Mouse (Mus musculus) thymus, adult 2 months (tissue): ENCODE measurements at regions not wholly inside any gene's neighbourhood (a gene's known extent, or its start where the extent isn't known, plus 50 kb on each side); places are given as distances from the start of the nearest gene placed in this dataset.

Experiments
- DNase-seq: peaks from one replicate; pipeline ENCODE4 v3.0.0; 2021
- H3K27ac ChIP-seq: fragments of 200-500 bp; 2 replicates; pipeline ENCODE4 v1.5.1; 2012; ENCODE audit warnings: low read length, control low read depth; ENCODE audit not compliant: control insufficient read depth, insufficient read depth
- H3K27me3 ChIP-seq: fragments of 200-500 bp; 2 replicates; pipeline ENCODE4 v1.6.1; 2012; ENCODE audit warnings: mild to moderate bottlenecking, low read length, moderate library complexity, mixed read lengths; ENCODE audit not compliant: control insufficient read depth, insufficient read depth
- H3K36me3 ChIP-seq: fragments of 200-500 bp; 2 replicates; pipeline ENCODE4 v1.6.1; 2012; ENCODE audit warnings: mild to moderate bottlenecking, low read length, moderate library complexity; ENCODE audit not compliant: control insufficient read depth, insufficient read depth
- H3K4me1 ChIP-seq: fragments of 200-500 bp; replicated peaks from 2 replicates; pipeline ENCODE4 v1.6.1; 2012; ENCODE audit warnings: low read length; ENCODE audit not compliant: control insufficient read depth, insufficient read depth
- H3K4me3 ChIP-seq: fragments of 200-500 bp; 2 replicates; pipeline ENCODE4 v1.5.1; 2012; ENCODE audit warnings: mild to moderate bottlenecking, low read length, control low read depth, moderate library complexity; ENCODE audit not compliant: control insufficient read depth, insufficient read depth
- CTCF ChIP-seq: fragments of 200-500 bp; IDR thresholded peaks from 2 replicates; pipeline ENCODE4 v1.5.1; 2012; ENCODE audit warnings: mild to moderate bottlenecking, control low read depth, low read length, moderate library complexity, borderline replicate concordance; ENCODE audit not compliant: control insufficient read depth, poor library complexity, insufficient read depth; ENCODE audit errors: extremely low read depth
- POLR2A ChIP-seq: fragments of 200-500 bp; IDR thresholded peaks from 2 replicates; pipeline ENCODE4 v1.6.1; 2012; ENCODE audit warnings: mild to moderate bottlenecking, low read length, control low read depth, moderate library complexity; ENCODE audit not compliant: control insufficient read depth, poor library complexity, insufficient read depth; ENCODE audit errors: extremely low read depth
- WGBS: fragments of 180-500 bp; shearing (Covaris S2); methylation state at CpG from one replicate; pipeline ENCODE4 v1.1.7; 2018; 5-methylcytosine and 5-hydroxymethylcytosine counted together

DNA sequence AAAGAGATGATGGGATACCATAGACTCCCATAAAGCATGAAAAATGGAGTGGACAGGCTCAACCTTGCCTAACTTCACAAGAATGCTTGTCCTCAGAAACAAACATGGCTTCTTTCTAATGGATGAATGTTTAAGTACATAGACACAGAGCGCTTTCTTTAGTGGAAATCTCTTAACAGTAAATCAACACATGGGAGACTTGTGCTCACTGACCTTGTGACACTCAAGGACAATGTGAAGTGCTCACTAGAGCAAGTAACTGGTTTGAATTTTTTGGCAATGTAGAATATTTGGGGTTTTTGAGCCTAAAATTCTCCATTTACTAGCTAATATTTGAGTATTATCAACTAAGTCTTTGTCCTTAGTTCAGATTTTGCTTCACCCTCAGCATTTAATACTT is 88.0 kb downstream of the Tent5c start:
- TF ChIP-seq CTCF (no peak), POLR2A (no peak)
- WGBS: 100% methylated on average over 1 of the region's 1 CpGs
- no peak for DNase-seq
- H3K27ac ChIP-seq: no peak overlapping the region
- no peaks in the 10 kb centered on the region for H3K36me3 ChIP-seq
- no peak overlapping the region for H3K4me3 ChIP-seq
- H3K4me1 ChIP-seq: no peaks in the 10 kb centered on the region
- no peaks in the 10 kb centered on the region for H3K27me3 ChIP-seq

DNA sequence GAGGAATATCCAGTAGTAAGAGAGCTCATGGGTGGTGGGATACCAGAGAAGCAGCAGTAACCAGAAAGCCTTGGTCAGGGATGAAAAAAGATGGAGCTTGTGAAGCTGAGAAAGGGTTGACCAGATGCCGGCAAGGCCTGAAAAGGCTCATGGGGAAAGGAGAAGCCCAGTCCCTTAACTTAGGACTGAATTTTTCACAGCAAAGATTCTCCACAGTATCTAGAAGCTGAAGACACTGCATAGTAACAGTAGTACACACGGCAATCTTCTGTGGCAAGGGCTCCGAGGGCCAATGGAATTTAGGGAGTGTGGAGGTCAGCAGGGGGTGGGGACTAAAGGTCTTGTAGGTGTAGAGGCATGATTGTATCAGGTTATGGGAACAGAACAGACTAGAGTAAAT is 91.6 kb downstream of the Tent5c start:
- H3K4me3 ChIP-seq: no peak overlapping the region
- no peak overlapping the region for H3K27ac ChIP-seq
- no peak for DNase-seq
- 91% methylated on average over 3 of the region's 3 CpGs for WGBS
- no peaks in the 10 kb centered on the region for H3K4me1 ChIP-seq
- no peaks in the 10 kb centered on the region for H3K27me3 ChIP-seq
- TF ChIP-seq CTCF (no peak), POLR2A (no peak)
- no peaks in the 10 kb centered on the region for H3K36me3 ChIP-seq

DNA sequence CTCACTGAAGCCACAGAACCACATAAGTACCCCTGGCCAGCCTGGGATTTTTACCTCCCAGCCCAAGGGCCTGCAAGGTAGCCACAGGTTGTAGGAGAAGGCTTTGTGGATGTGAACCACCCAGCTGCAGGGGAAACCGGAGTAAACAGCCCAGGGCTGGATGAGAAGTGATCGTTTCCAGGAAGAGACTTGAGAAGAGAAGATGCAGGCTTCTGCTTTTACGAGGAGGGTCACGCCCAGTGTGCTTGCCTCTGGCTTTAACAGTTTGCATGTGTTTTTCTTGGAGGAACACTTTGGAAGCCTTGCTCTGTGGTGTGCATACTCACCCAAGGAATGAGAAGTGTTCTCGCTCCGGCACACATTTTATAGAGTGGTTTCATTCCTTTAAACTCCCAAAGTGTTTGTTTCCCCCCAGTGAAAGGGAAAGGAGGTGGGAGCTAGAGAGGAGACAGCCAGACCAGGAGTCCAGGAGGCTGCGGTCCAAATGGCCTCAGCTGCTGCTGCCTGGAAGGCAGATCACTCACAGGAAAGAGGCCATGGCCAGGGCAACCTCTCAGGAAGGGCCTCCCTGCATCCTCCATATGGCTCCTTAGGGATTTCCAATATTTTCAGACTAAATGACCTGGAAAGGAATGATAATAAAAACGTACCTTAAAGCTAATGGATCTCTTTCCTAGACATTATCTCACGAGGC is 94.1 kb downstream of the Tent5c start:
- H3K36me3 ChIP-seq: no peaks in the 10 kb centered on the region
- no peak for DNase-seq

DNA sequence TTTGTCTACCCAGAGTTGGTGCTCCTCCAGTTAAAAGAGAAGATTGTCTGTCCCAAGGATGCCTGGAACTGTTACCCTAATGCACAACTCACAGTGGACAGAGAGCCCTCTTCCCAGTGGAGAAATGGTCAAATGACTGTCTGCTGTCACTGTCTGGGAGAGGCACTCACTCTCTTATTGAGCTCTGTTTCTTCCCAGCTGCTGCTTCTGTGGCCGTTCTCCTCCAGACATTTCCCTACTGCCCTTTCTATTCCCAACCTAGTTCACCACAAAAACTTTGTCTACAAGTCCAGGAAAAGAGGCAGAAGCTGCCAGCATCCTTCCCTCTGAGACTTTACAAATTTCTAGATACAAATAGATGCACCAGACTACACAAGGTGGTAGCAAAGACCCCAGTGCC is 95.2 kb downstream of the Tent5c start:
- no peak overlapping the region for H3K27ac ChIP-seq
- DNase-seq: no peak
- H3K27me3 ChIP-seq: no peaks in the 10 kb centered on the region
- 93% methylated on average over 1 of the region's 1 CpGs for WGBS
- H3K4me1 ChIP-seq: no peaks in the 10 kb centered on the region
- no peak overlapping the region for H3K4me3 ChIP-seq
- TF ChIP-seq CTCF: no peak
- no peak for TF ChIP-seq POLR2A
- no peaks in the 10 kb centered on the region for H3K36me3 ChIP-seq

More for the DNA sequence above, 94.1 kb downstream of the Tent5c start:
- Histone ChIP-seq H3K4me1 (no peaks in the 10 kb centered on the region), H3K27ac (no peak overlapping the region), H3K27me3 (no peaks in the 10 kb centered on the region), H3K4me3 (no peak overlapping the region)
- WGBS: 58% methylated on average over 9 of the region's 9 CpGs
- TF ChIP-seq CTCF: no peak
- TF ChIP-seq POLR2A: no peak

DNA sequence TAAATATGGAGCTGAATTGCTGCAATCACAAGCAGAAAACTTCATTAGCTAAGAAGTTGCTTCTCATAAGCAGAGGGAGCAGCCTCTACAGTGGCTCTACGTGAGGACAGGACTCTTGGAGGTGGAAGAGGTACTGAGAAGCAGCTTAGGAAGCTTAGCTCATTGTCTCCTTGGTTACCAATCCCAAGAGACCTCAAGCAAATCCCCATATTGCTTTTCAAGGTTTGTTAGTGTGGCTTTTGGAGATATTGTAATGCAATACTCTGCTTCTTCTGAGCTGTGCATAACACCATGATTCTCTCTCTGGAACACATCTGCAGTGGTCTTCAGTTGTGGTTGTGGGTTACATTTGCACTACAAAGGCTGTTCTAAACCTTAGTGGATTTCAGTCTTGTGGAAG is 106.9 kb downstream of the Tent5c start:
- no peaks in the 10 kb centered on the region for H3K27me3 ChIP-seq

DNA sequence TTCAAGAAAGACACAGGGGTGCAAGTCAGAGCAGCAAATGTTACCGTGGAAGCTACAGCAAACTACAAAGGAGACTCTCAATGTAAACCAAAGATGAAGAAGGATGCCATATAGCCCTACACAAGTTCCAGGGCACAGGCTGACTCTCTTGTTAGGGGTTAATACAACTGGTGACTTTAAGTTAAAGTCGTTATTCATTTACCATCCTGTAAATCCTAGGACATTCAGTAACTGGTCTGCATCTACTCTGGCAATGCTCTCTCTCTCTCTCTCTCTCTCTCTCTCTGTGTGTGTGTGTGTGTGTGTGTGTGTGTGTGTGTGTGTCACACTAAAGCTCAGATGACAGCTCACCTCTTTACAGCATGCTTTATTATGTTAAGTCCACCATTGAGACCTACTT is 107.8 kb downstream of the Tent5c start:
- Histone ChIP-seq H3K4me3 (no peak overlapping the region), H3K4me1 (no peaks in the 10 kb centered on the region), H3K36me3 (no peaks in the 10 kb centered on the region), H3K27me3 (no peaks in the 10 kb centered on the region), H3K27ac (no peak overlapping the region)
- TF ChIP-seq CTCF (no peak), POLR2A (no peak)
- 93% methylated on average over 2 of the region's 2 CpGs for WGBS
- no peak for DNase-seq

More for the DNA sequence above, 106.9 kb downstream of the Tent5c start:
- H3K4me1 ChIP-seq: no peaks in the 10 kb centered on the region
- H3K36me3 ChIP-seq: no peaks in the 10 kb centered on the region
- DNase-seq: no peak
- WGBS: 67% methylated on average over 1 of the region's 1 CpGs
- H3K4me3 ChIP-seq: no peak overlapping the region
- TF ChIP-seq CTCF: no peak
- TF ChIP-seq POLR2A: no peak
- H3K27ac ChIP-seq: no peak overlapping the region

DNA sequence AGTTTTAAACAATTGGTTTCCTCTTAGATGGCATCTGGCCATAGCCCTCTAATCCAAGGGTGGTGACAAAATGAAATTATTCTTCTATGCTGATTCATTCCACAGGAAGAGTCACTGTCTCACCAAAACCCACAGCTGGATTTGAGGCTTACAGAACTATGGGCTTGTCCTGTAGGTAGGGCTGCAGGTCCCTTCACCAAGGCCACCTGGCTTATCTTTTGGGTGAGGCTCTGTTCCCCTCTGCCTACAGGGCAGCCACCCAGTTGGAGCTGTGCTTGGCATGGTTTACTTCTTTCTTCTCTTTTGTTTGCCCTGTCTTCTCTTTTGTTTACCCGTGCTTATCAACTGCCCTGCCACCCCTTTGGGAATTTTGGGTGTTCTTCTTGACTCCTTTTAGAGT is 113.0 kb downstream of the Tent5c start:
- Histone ChIP-seq H3K27ac (no peak overlapping the region), H3K4me3 (no peak overlapping the region), H3K36me3 (no peaks in the 10 kb centered on the region), H3K4me1 (no peaks in the 10 kb centered on the region), H3K27me3 (no peaks in the 10 kb centered on the region)
- WGBS: 73% methylated on average over 1 of the region's 1 CpGs
- DNase-seq: no peak
- TF ChIP-seq CTCF (no peak), POLR2A (no peak)
